Mouse (Mus musculus) intestine, embryonic 16.5 days (tissue): ENCODE data around the gene Mgat1. TPM values are rescaled to one million over a fixed set of nuclear protein-coding genes. Genes with fewer than 3 reads are reported as not detected.
A peak's percentile ranks its signal among the peaks of the same experiment; 100 is the strongest.

ENCODE experiments used
- ATAC-seq: fragments of 200-750 bp; cut with Nextera tagmentation; 2 replicates; pipeline ENCODE4 v1.8.0; 2017; ENCODE audit warnings: moderate TSS enrichment, moderate library complexity
- H3K27ac ChIP-seq: fragments of 300-500 bp; sonication (generic); 2 replicates; pipeline ENCODE4 v1.5.1; 2014; ENCODE audit warnings: mild to moderate bottlenecking, low read length
- H3K27me3 ChIP-seq: fragments of 300-500 bp; sonication (generic); replicated peaks from 2 replicates; pipeline ENCODE4 v1.6.1; 2014; ENCODE audit warnings: low read length, control low read depth, mixed read lengths; ENCODE audit not compliant: control insufficient read depth, insufficient read depth
- H3K36me3 ChIP-seq: fragments of 300-500 bp; sonication (generic); 2 replicates; pipeline ENCODE4 v1.6.1; 2014; ENCODE audit warnings: low read length, control low read depth; ENCODE audit not compliant: control insufficient read depth, insufficient read depth
- H3K4me1 ChIP-seq: fragments of 300-500 bp; sonication (generic); 2 replicates; pipeline ENCODE4 v1.6.1; 2014; ENCODE audit warnings: low read length, control low read depth, mixed read lengths; ENCODE audit not compliant: control insufficient read depth, insufficient read depth
- H3K4me2 ChIP-seq: fragments of 300-500 bp; sonication (generic); 2 replicates; pipeline ENCODE4 v1.6.1; 2014; ENCODE audit warnings: low read depth, low read length, control low read depth
- H3K4me3 ChIP-seq: fragments of 300-500 bp; sonication (generic); 2 replicates; pipeline ENCODE4 v1.5.1; 2014; ENCODE audit warnings: mild to moderate bottlenecking, low read length
- H3K9ac ChIP-seq: fragments of 300-500 bp; sonication (generic); 2 replicates; pipeline ENCODE4 v1.6.1; 2014; ENCODE audit warnings: low read depth, low read length
- H3K9me3 ChIP-seq: fragments of 300-500 bp; sonication (generic); 2 replicates; pipeline ENCODE4 v1.6.1; 2016; ENCODE audit warnings: low read length, control low read depth; ENCODE audit not compliant: control insufficient read depth
- WGBS: fragments of 180-500 bp; shearing (Covaris S2); extraction: QIAGEN DNeasy Blood & Tissue Kit; methylation state at CpG from one replicate; pipeline ENCODE4 v1.1.7; 2014; 5-methylcytosine and 5-hydroxymethylcytosine counted together
- polyA plus RNA-seq: library from polyadenylated mRNA; unstranded; fragments of >200 nt; fragmentation: Nextera tagmentation; extraction: Ambion mirVana; gene quantifications from 2 replicates; pipeline ENCODE4 v1.2.1, GENCODE M21; 2015

Mgat1 gene
- polyA plus RNA-seq, 1 experiment from 2014 or later: 62.4 TPM

- Histone ChIP-seq H3K9ac (no peak overlapping the region), H3K9me3 (no peaks in the 10 kb centered on the region), H3K27me3 (no peaks in the 10 kb centered on the region), H3K4me1 (peaks cover 56% of the 10 kb centered on the region), H3K4me2 (peak overlapping the region; percentile 66), H3K36me3 (no peaks in the 10 kb centered on the region), H3K4me3 (no peak overlapping the region), H3K27ac (peak overlapping the region; percentile 9; the same call in 1 of the 2 replicates)
- no peak for ATAC-seq
- WGBS: 30% methylated on average over 2 of the region's 2 CpGs
Observed at GRCm38 (mm10) chr11:49247255-49247654, 3.3 kb downstream of the Mgat1 start.

- H3K36me3 ChIP-seq: no peaks in the 10 kb centered on the region
- no peaks in the 10 kb centered on the region for H3K9me3 ChIP-seq
- H3K4me2 ChIP-seq: no peak overlapping the region
- WGBS: 45% methylated on average over 6 of the region's 6 CpGs
- peaks cover 54% of the 10 kb centered on the region for H3K4me1 ChIP-seq
- H3K27me3 ChIP-seq: no peaks in the 10 kb centered on the region
- 0 out of 2 replicates have a peak overlapping the region, but pooled peaks have one; percentile 93 for H3K9ac ChIP-seq
- no peak overlapping the region for H3K4me3 ChIP-seq
- ATAC-seq: no peak
- peak overlapping the region; percentile 96 for H3K27ac ChIP-seq
Observed at GRCm38 (mm10) chr11:49248226-49248973, 4.4 kb downstream of the Mgat1 start.

DNA sequence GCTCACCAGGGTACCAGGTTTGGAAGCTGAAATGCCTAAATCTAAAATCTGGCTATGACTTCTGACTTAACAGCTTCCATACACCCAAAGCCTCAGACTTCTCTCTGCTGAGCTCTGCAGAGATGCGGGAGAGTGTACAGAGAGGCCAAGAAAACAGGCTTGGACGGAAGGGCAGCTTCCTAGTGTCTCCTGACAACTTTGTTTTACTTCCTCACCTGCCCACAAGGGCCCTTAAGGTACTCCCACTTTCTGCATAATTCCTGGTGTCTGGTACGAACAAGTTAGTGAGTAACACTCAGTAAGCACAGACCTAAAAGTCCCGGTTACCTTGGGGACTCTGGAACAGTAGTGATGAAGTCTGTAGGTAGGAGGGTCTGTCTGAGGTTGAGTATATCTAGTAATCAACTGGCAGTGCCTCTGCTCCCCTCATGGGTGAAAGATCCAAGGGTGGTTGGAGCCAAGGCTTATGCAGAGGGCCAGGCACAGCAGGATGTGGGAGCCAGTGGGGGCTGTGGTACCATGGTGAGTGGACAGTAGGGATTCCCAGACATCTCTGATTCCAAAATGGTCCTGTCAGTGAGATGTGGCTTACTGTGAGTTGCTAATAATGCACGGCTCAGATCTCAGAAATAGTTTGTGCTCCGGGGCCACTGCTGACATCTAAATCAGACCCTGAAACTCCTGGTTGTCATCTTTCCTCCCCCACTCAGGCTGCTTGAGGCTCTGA, 5.1 kb downstream of the Mgat1 start:
- no peak overlapping the region for H3K4me3 ChIP-seq
- H3K36me3 ChIP-seq: no peaks in the 10 kb centered on the region
- H3K4me2 ChIP-seq: peak overlapping the region; percentile 75
- no peak for ATAC-seq
- peaks cover 54% of the 10 kb centered on the region for H3K4me1 ChIP-seq
- peak overlapping the region; percentile 93; the same call in 1 of the 2 replicates for H3K9ac ChIP-seq
- H3K9me3 ChIP-seq: no peaks in the 10 kb centered on the region
- WGBS: 70% methylated on average over 6 of the region's 6 CpGs
- peak overlapping the region; percentile 96 for H3K27ac ChIP-seq
- no peaks in the 10 kb centered on the region for H3K27me3 ChIP-seq

DNA sequence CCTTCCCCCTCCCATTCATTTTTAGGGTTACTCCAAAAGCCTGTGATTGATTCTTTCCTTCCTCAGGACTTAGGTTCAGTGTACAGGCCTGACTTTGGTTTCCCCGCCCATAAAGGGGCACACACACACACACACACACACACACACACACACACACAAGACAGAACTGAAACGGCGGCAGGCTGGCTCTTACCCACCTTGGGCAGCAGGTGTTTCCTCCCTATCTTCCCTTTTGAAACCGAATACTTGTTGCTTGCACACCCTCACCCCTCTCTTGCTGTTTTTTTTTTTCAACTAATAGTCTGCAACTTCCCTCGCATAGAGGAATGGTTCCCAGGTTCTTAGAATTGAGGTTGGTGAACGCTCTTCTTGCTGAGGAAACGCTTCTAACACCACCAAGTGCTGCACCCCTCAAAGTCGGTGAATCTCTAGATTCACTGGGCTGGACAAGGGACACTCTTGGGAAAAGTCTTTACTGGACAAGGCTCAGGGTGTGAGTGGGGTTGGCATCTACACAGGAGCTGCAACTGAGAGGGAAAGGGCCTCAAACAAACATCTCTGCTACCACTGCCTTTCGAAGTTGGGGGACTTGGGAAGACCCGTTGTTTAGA, 5.9 kb downstream of the Mgat1 start:
- peaks cover 49% of the 10 kb centered on the region for H3K4me1 ChIP-seq
- 16% methylated on average over 10 of the region's 10 CpGs for WGBS
- H3K27ac ChIP-seq: peak overlapping the region; percentile 96
- H3K9me3 ChIP-seq: no peaks in the 10 kb centered on the region
- H3K27me3 ChIP-seq: no peaks in the 10 kb centered on the region
- peak overlapping the region; percentile 80 for H3K4me3 ChIP-seq
- peak overlapping the region; percentile 93 for H3K9ac ChIP-seq
- ATAC-seq: peak; percentile 24
- peak overlapping the region; percentile 75 for H3K4me2 ChIP-seq
- H3K36me3 ChIP-seq: no peaks in the 10 kb centered on the region

DNA sequence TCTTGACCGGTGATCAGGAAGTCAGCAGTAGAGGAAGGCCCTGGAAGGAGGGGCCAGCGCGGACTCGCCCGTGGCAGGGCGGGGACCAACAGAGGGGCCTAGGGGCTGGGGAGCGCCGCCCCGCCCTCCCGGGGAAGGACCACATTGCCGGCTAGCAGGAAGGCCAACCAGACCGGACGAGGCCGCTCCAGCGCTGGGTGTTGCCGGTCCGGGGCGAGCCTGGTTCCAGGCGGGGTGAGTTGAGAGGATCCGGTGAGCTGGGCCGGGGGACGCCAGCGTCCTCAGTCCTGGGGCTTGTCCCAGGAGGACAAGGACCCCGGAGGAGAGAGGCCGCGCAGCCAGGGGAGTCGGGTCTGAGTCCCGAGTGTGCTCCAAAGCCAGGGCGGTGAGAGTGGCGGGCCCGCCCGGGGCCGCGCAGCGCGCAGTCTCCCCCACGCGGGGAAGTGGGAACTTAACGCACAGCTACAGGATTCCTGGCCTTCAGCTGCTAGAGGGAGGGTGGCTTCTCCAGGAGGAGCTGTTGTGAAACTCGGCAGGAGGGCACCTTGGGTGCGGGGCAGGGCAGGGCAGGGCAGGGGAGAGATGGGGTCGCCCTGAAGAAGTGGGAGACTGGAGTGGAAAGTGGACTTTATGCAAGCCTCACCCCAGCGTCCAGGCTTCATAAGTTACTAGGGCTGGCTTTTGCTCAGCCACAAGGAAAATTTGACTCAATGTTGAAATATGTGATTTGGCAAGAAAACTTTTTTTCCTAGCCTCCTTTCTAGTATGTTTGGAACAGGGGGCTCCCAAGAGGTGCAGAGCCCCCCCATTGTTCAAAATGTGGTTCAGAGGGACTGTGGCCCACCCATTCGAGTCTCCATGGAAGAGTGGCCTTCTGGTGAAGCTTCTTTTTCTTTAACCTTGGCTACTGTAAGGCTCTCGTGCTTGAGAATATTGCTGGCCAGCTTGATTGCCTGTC, 6.7 kb downstream of the Mgat1 start:
- Histone ChIP-seq H3K36me3 (no peaks in the 10 kb centered on the region), H3K4me1 (peaks cover 45% of the 10 kb centered on the region), H3K9me3 (no peaks in the 10 kb centered on the region), H3K4me3 (peak overlapping the region; percentile 80), H3K27me3 (no peaks in the 10 kb centered on the region), H3K4me2 (peak overlapping the region; percentile 75), H3K9ac (peak overlapping the region; percentile 93), H3K27ac (peak overlapping the region; percentile 96)
- 2% methylated on average over 45 of the region's 45 CpGs for WGBS
- ATAC-seq: peak; percentile 97

DNA sequence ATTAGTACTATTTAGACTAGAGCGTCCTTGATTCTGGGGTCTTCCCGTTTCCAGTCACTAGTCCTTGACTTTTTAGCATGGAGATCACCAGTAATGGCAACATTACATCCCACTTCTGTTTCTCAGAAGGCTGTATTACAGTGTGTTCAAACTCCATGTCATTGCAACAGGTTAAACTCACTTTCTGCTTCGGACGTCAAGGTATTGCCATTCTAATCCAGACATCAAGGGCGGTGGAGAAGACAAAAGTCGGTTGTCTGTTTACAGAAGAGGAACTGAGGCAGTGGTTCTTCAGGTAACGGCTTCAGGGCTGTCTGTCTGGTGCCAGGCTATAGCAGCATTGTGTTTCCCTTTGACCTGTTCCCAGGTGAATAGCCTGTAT, 7.4 kb downstream of the Mgat1 start:
- peak overlapping the region; percentile 93 for H3K9ac ChIP-seq
- 51% methylated on average over 7 of the region's 7 CpGs for WGBS
- peaks cover 45% of the 10 kb centered on the region for H3K4me1 ChIP-seq
- H3K4me3 ChIP-seq: peak overlapping the region; percentile 80
- H3K27ac ChIP-seq: no peak overlapping the region
- no peak for ATAC-seq
- H3K9me3 ChIP-seq: no peaks in the 10 kb centered on the region
- no peaks in the 10 kb centered on the region for H3K27me3 ChIP-seq
- no peaks in the 10 kb centered on the region for H3K36me3 ChIP-seq
- peak overlapping the region; percentile 75 for H3K4me2 ChIP-seq

DNA sequence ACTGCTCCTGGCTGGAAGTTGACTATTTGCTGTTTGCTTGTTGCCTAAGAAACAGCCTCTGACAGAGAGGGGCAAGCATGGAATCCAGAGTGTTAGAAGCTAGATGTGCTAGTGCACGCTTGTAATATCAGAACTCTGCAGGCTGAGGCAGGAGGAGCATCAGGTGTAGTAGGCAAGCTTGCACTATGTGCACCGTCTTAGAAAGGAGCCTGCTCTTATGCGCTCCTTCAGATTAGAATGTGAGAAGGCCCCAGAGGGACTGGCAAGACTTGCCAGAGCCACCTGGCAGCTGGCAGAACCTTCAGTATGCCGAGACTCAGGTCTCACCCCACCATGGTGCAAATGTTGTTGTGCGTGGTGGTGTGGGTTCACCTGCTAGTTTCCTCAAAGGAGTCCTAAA, 8.1 kb downstream of the Mgat1 start:
- H3K9ac ChIP-seq: no peak overlapping the region
- WGBS: 90% methylated on average over 5 of the region's 5 CpGs
- H3K4me1 ChIP-seq: peaks cover 42% of the 10 kb centered on the region
- ATAC-seq: no peak
- 0 out of 2 replicates have a peak overlapping the region, but pooled peaks have one; percentile 7 for H3K4me2 ChIP-seq
- no peak overlapping the region for H3K4me3 ChIP-seq
- H3K27me3 ChIP-seq: no peaks in the 10 kb centered on the region
- H3K9me3 ChIP-seq: no peaks in the 10 kb centered on the region
- H3K36me3 ChIP-seq: no peaks in the 10 kb centered on the region
- H3K27ac ChIP-seq: no peak overlapping the region

GRCm38 (mm10) chr11:49253035-49253434, 9.0 kb downstream of the Mgat1 start:
- no peak for ATAC-seq
- Histone ChIP-seq H3K9me3 (no peaks in the 10 kb centered on the region), H3K27ac (no peak overlapping the region), H3K4me2 (no peak overlapping the region), H3K4me1 (peaks cover 34% of the 10 kb centered on the region), H3K27me3 (no peaks in the 10 kb centered on the region), H3K4me3 (no peak overlapping the region), H3K36me3 (no peaks in the 10 kb centered on the region), H3K9ac (no peak overlapping the region)
- WGBS: 84% methylated on average over 6 of the region's 6 CpGs
